Mouse (Mus musculus) T-helper 2 cell (primary cell): ENCODE measurements around the gene Rxfp3.

ENCODE experiments used
- in situ Hi-C: fragments of 300-600 bp; cut with MboI, MseI; formaldehyde crosslinking; loops from one replicate; pipeline ENCODE4 v1.15.1; 2025; ENCODE audit warnings: high pct_unique_total_duplicates

Rxfp3 gene

GRCm38 (mm10) chr15:11037711-11038110 is at the start of gene Rxfp3:
Gene Rxfp3, minus strand, starts transcription at chr15:11037991.
- in situ Hi-C loops: loop anchor here (5.0 kb wide), 1 partner anchor 280 kb away; no protein-coding TSS in a partner anchor

DNA sequence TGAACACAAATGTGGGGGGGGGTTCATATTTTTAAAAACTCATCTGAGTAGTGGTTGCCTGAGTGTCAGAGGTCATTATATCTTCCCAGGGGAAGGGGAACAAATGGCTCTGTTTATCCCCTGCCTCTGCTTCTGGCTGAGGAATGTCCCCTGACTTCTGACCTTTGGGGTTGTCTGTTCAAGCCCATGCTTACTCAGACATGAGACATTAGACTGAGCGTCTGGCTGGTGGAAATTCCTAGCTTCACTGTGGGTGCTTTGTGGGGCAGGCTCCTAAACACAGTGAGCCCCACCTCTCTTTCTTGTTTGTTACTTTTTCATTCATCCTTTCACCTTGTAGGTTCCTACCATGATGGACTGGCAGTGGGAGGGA is 47.2 kb upstream of the Rxfp3 start:
- in situ Hi-C loops: no loop called here

DNA sequence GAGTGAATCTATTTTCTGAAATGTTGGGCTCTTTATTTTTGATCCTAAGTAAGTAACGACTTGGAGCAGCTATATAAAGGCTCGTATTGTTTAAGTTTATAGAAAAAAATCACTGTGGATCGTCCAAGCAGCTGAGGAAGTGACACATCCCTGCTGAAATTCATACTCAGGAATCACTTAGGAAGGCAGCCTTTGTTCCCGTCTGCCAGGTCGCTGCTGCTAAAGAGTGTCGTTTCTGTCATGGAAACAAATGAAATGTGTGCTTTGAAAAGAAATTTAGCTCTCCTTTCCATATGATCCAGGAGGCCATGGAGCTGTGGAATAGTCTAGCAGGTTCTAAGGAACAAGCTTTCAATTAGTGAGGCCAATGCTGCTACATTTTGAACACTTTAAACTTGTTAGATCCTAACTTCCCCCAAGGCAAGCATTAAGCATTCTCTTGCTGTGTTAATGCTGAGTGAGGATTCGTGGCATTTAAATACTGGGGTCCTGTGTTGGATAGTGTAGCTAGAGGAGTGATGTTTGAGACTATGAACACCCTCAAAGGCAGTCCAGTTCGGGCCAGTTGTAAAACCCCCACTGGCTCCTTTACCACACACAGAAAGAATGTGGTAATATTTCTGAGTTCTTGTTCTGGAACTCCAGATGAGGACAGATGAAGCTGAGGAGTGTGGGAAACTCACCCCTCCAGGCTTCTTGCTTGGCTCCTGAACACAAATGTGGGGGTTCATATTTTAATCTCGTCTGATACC is 46.6 kb upstream of the Rxfp3 start:
- in situ Hi-C loops: no loop called here

DNA sequence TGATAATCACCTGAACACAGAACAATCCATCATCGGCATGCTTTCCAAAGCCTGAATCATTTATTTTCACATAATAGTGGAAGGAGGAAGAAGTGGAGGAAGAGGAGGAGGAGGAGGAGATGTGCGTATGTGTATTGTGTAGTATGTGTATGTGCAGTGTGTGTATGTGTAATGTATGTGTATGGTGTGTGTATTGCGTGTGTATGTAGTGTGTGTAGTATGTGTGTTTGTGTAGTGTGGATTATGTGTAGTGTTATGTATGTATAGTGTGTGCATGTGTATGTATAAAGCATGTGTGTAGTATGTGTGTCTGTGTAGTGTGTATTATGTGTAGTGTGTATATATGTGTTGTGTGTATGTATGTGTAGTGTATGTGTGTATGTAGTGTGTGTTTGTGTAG is 45.9 kb upstream of the Rxfp3 start:
- in situ Hi-C loops: no loop called here

- in situ Hi-C loops: no loop called here
These were observed 45.3 kb upstream of the Rxfp3 start for GRCm38 (mm10) chr15:11082961-11083569.

GRCm38 (mm10) chr15:11075726-11076361 is 38.1 kb upstream of the Rxfp3 start:
- in situ Hi-C loops: no loop called here

DNA sequence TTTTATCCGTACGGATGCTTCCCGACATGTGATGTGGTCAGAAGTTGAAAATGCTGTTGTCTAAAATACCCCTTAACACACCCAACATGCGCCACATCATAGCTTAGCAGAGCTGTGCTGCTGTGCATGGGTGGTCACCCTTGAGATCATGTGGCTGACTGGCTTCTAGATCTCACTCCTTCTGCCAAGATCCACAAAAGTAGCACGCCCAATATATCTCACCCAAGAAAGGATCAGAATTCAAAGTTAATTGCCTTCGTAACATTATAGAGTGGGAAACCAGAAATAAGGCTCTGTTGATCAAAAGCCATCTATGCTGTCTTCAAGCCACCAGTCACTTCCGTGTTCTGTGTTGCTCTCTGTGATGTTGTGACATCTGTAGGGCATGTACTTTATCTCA is 30.1 kb upstream of the Rxfp3 start:
- in situ Hi-C loops: no loop called here

- in situ Hi-C loops: no loop called here
These were observed 28.5 kb upstream of the Rxfp3 start for GRCm38 (mm10) chr15:11066299-11066698.

DNA sequence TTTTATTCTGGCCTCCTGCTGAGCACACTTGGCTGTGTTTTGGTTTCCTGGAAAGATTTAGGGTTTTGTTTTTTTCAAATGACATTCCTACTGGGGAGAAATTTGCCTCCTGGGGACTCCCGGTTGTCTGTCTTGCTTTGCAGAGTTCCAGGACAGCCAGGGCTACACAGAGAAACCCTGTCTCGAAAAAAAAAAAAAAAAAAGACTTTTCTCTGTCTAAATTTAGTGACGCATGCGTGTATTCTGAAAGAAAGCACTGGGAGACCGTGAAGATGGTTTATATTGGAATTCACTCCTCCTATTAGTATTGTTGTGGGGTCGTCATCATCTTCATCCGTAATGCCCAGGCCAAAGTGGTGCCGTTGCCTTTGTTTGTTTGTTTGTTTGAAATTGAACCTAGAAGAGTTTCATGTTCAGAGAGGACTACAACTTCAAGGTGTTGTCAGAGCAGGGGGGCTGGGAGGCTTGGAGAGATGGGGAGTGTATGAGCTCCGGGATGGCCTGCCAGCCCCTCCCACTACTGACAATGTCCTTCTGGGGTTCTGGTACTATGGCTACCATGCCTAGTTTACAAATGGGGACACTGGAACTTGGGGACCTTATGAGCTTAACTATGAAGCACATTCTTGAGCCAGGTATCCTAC is 27.9 kb upstream of the Rxfp3 start:
- in situ Hi-C loops: no loop called here

DNA sequence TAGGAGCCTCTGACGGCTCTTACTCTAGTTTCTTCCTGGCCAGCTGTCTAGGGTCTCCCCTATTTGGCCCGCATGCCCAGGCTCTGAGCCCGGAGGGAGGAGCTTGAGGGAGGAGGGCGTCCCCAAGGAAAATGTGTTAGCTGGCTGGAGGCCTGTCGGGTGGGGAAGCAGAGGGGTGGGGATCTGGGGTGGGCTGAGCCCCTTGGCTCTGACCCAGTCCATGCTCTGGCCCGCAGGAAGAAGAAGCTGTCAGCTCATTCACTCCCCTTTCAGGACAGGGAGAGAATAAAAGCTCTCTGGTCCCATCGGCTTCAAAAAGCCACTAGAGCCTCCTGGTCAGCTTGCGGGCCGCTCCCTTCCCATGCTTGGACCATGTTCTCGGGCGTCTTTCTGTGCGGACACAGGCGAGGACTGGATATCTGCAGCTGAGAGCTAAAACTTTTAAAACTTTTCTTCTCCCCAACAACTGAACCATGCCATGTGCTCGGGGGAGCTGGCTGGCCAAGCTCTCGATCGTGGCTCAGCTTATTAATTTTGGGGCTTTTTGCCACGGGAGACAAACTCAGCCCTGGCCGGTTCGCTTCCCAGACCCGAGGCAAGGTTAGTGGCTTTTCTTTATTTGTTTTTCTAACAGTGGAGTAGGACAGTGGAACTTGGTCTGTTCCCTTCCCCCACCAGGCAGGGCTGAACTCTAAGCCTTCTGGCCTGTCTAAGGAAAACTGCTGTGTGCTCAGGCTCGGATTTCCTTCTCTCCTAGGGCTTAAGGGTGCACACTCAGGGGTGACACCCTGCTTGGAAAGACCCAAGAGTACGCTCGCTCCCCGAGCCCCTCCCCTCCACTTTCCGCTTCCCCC is 27.0 kb upstream of the Rxfp3 start, which contains the start of gene Adamts12:
Gene Adamts12, plus strand, starts transcription at position 233 of the 854 bp plus-strand sequence.
- in situ Hi-C loops: no loop called here

- in situ Hi-C loops: no loop called here
These were observed 26.4 kb upstream of the Rxfp3 start for GRCm38 (mm10) chr15:11064160-11064557.

DNA sequence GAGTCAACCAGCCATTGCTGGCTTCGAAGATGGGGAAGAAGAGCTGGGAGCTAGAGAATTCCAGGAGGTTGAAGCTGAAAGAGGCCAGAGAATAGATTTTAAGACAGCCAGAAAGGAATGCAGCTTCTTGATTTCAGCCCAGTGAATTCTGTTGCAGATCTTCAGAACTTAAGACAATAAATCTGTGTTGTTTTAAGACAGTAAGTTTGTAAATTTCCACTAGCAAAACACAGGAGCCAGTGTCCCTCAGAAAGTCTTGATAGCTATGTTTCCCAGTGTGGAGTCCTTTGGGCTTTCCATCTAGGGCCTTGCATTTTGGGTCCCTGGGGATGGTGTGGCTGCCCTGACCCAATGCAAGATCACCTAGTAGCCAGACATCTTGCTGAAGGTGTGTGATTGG is 25.1 kb upstream of the Rxfp3 start:
- in situ Hi-C loops: no loop called here

DNA sequence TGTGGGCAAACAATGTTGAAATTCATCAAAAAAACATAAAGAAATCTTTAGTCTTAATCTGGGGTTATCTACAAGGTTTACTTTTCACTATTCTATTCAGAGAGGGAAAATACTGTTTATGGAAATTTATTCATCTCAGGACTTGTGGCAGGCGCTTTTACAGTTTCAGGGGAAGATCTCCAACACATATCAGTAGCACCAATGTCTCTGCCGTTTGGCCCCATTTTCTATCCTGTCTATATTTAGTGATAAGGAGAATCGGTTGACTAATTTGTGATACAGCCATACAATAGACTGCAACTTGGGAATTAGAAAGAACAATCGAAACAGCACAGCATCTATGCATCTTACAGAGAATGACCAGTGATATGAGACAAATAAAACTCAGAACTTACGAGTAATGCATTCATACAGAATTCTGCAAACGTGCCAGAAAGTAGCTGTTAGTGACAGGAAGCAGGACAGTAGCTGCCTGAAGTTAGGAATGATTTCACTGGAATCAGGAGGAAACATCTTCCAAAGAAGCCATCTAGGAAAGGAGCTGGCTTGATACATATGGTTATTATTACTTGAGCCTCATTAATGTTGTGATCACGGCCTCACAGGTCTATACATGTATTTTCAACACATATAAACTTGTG is 16.8 kb upstream of the Rxfp3 start:
- in situ Hi-C loops: no loop called here

DNA sequence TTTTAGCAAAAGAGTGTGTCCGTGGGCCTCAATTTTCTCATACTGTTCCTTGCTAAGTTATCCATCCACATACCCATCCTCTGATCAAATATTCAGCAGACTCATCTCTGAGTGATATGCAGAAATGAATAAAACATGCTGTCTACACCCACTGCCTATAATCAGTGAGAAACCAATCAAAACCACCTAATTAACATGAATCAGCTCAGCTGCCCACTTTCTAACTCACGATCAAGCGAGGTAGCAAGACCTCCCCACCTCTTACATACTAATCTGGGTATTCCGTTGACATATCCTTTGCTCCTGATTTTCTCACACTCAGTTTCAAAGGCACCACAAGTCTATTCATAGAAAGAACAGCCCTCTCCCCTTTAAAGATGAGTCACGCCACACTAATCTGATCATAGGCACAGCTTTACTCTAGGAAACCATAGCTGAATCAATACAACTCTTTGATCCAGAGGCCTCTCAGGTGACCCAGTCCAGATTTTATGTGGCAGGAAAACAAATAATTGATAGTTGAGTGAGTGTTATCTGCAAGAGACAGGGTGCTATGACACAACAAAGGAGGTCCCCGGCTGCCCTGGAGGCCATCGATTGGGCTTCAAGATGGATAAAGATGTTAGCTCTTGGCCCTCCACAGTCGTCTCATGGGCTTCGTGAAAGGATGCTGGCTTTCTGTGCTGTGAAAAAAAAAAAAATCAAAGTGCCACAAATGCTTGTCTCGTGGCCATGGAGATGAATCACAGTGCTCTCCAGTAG is 16.1 kb upstream of the Rxfp3 start:
- in situ Hi-C loops: no loop called here

- in situ Hi-C loops: no loop called here
These were observed 5.0 kb upstream of the Rxfp3 start for GRCm38 (mm10) chr15:11042828-11043227.

DNA sequence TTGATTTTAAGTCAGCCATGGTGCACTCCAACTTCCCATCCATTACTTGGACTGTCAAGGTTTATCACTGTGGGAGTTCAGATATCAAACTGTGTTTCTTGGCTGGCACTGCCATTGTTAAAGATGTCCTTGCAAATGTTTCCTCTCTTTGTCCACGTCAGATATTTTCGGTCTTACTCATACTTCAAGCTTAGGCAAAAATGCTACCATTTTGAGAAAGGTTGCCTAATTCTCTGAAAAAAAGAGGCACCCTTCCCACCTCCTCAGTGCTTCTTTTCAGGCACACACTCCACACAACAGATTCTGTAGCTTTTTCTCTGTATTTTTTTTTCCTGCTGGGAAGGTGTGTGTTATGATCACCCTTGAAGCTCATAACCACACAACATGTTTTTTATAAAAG is 3.4 kb upstream of the Rxfp3 start:
- in situ Hi-C loops: no loop called here

DNA sequence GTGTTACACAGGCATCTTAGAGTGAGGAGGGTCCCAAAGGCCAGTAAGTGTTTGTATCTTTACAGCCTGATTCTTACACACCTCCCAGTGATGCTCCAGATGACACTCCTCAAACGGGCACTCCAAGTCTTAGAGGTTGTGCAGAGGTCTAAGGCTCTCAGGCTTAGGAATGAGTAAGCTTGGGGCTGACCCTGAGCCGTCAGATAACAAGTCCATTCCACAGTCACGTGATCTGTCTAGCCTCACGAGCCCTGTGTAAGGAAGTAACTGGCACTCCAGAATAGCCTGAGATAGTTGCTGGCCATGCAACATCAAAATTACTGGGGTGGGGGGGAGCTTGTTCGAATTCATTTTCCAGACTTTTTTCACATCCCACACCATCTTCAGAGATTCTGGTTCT is 2.3 kb upstream of the Rxfp3 start:
- in situ Hi-C loops: no loop called here

GRCm38 (mm10) chr15:11038476-11038875 is 685 bp upstream of the Rxfp3 start:
- in situ Hi-C loops: loop anchor here (5.0 kb wide), 1 partner anchor 279 kb away; no protein-coding TSS in a partner anchor

- in situ Hi-C loops: loop anchor here (5.0 kb wide), 1 partner anchor 280 kb away; no protein-coding TSS in a partner anchor
These were observed 455 bp downstream of the Rxfp3 start for GRCm38 (mm10) chr15:11037376-11037695.
